Mouse (Mus musculus): ENCODE measurements around the gene Rab26.
A peak's percentile ranks its signal among the peaks of the same experiment; 100 is the strongest.

The Rab26 gene

GRCm38 (mm10) chr17:24507129-24507664 is 26.8 kb downstream of the Rab26 start:
- no peak for DNase-seq (ENCODE audit: low spot score)

GRCm38 (mm10) chr17:24506332-24507070 is 27.5 kb downstream of the Rab26 start:
- peak; percentile 49 for DNase-seq (ENCODE audit: low spot score)

GRCm38 (mm10) chr17:24505286-24505955 is 28.6 kb downstream of the Rab26 start:
- DNase-seq (ENCODE audit: low spot score), result no peak

DNA sequence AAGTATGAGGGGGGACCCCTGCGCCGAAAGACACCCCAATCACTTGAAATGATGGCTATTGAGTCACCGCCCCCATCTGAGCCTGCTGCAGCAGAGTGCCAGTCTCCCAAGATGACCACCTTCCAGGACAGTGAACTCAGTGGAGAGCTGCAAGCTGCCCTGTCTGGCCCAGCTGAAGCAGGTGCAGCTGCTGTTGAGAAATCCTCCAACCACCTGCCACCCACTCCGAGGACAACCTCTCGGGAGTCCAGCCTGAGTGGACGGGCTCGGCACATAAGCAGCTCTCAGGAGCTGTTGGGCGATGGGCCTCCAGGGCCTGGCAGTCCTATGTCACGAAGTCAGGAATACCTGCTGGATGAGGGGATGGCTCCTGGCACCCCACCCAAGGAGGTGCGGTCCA is 29.9 kb downstream of the Rab26 start:
- DNase-seq (ENCODE audit: low spot score), result no peak

GRCm38 (mm10) chr17:24502208-24502607 is 31.8 kb downstream of the Rab26 start:
- no peak for DNase-seq (ENCODE audit: low spot score)

GRCm38 (mm10) chr17:24496026-24496425 is 38.0 kb downstream of the Rab26 start:
- no peak for DNase-seq (ENCODE audit: low spot score)

DNA sequence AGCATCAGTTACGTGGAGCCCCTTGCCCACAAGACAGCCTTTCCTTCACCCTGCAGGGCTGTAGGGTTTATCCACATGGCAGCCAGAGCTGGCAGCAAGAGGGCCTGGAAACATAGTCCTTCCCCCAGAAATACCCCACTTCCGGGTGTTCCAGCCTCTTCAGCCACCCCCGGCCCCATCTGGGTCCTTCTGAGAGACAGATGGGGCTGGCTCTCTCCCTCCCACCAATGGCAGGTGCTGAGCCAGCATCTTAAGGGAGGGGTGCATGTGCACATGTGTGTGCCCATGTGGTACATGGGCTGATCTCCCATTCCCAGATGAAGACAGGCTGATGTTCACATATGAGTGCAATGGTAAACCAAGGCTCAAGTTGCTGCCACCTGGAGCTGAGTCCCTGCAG is 38.6 kb downstream of the Rab26 start:
- DNase-seq (ENCODE audit: low spot score), result peak; percentile 80

DNA sequence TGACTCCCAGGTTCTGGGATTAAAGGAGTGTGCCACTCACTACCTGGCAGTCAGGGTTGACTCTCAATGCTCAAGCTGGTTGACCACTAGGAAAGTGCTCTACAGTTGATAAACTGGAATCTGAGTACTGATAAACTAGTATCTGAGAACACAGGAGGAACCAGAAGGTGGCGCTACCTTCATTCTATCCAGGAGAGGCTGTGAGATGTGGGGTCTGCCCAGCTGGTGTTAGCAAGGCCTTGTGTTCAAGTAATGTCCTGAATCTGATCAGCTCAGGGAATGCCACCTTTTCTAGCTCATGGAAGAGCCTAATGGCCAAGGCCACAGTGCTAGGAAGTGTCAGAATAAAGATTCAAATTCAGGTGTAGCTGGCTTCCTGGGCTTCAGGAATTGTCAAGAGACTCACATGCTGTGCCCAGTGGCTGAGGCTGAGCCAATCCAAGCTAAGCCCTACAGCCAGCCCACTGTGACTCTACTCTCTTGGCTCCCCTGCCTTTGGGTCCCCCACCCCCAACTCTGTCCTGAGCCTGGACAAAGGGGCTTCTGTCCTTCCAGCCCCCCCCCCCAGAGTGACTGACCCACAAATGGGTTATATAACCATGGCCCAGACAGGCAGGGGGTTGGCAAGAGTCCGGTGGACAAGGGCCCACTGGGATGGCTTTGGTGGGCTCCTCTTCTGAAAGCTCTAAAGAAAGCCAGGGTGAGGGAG is 39.2 kb downstream of the Rab26 start:
- peak; percentile 81 for DNase-seq (ENCODE audit: low spot score)

- DNase-seq (ENCODE audit: low spot score), result no peak
Measured at GRCm38 (mm10) chr17:24490399-24490798, 43.6 kb downstream of the Rab26 start.

GRCm38 (mm10) chr17:24489265-24490030 is 44.6 kb downstream of the Rab26 start:
- no peak for DNase-seq (ENCODE audit: low spot score)

- DNase-seq (ENCODE audit: low spot score), result no peak
Measured at GRCm38 (mm10) chr17:24488662-24489264, 45.2 kb downstream of the Rab26 start.

DNA sequence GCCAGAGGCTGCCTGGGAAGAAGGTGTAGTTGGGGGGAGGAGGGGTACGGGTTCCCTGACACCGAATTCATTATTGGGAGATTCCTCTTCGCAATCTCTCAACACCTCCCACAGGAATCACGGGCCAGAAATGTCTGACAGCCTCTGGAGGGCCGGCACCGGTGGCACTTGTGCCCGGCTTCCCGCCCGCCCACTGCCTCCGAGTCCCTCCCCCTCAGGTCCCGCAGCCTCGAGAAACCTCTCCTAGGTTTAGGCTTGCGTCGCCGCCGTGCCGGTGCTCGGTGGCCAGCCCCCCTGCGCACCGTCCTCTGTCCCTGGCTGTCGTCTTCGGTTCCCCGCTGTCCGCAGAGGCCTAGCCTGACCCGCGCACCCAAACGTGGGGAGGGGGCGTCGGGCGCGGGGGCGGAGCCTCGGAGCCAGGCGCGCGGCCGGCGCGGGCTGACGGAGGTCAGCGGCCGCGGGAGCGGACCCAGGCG is 45.8 kb downstream of the Rab26 start, which contains the start of gene Caskin1:
Gene Caskin1 (plus strand): TSS at position 416 of the 476 bp plus-strand sequence.
- no peak for DNase-seq (ENCODE audit: low spot score)

GRCm38 (mm10) chr17:24485090-24485860 is 48.7 kb downstream of the Rab26 start:
- no peak for DNase-seq (ENCODE audit: low spot score)

GRCm38 (mm10) chr17:24483495-24483894 is 50.5 kb downstream of the Rab26 start:
- DNase-seq (ENCODE audit: low spot score), result no peak

DNA sequence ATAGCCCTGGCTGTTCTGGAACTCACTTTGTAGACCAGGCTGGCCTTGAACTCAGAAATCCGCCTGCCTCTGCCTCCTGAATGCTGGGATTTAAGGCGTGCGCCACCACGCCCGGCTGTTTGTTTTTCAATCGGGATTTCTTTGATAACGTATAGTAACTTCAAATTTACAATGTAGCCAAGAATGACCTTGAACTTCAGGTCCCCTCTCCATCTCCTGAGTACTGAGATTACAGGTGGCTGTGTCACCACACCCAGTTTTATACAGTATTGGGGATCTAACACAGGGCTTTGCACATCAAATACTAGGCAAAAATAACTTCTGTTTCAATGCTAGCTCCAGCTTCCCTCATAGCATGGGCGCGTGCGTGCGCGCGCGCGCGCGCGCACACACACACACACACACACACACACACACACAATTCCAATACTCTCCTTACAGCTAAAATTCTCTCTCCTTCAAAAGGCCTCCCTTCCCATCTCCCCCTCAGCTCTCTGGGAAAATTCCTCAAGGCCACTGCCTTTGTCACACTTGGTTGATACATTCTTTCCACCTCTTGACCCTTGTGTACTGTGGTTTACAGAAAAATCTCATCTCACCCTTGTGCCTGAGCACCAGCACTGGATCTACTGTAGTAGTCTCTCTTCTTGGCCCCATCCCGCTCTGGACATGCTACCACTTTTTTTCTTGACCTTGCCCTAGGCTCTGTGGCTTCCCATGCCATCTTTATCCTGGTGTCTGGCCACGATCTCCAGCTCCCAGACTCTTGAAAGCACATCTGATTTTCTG is 52.8 kb downstream of the Rab26 start:
- no peak for DNase-seq (ENCODE audit: low spot score)

DNA sequence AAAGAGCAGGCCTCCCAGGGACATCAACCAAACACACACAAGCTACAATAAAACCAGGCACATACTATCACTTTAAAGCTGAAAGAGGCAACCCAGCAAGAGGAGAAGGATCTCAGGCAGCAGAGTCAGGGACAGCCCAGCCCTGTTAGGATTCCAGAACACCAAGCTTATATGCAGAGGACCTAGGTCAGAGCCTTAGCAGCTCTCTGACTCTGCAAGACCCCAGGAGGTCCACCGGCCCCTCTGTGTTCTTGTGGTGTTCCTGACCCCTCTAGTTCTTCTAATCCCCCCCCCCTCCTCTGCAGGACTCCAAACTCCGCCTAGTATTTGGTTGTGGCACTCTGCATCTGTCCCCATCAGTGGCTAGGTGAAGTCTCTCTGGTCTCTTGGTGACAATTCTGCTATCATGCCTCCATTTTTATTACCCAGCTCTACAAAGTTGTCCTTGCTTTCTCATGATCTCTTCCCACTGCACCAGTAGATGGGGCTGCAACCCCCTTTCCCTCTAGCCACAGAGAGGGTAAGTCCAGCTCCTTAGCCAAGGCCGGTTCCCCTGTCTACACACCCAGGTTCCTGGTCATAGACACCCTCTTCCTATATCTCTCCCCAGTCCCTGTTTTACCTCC is 53.7 kb downstream of the Rab26 start:
- no peak for DNase-seq (ENCODE audit: low spot score)

- no peak for DNase-seq (ENCODE audit: low spot score)
Measured at GRCm38 (mm10) chr17:24479431-24479830, 54.6 kb downstream of the Rab26 start.

DNA sequence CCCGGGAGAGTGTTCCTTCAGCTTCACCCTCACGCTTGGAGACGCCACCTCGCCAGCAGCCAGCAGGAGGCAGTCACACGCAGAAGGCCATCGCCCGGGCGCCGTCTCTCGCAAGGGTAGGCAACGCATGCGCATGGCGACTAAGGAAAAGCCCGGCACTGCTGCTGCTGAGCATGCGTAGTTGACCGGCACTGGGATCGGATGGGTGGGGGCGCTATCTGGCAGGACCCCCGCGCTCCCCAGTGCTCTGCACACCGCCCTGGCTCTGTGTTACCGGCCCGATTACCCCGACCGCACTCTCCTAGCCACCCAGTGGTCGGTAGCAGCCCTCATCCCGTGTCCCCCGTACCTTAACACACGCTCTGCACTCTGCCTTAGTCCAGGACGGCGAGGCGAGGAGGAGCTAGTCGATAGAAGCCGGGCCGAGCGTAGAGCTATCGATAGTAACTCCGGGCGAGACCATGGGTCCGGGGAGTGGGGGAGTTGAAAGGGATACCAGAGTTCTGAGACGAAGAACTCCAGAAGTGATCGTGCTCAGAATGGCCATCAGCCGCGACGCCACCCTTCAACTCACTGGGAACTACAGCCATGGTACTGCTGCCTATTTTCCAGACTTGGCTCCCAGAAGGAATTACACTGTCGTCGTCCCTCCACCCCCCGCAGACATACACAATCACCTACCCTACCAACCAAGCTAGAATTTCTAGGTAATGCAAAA is 55.2 kb downstream of the Rab26 start, which contains the start of gene Mlst8:
Gene Mlst8 (minus strand): TSS at position 416 of the 718 bp plus-strand sequence.
- peak; percentile 98 for DNase-seq (ENCODE audit: low spot score)

All from layer of hippocampus, adult 11-12 months (tissue).